Mouse (Mus musculus) cerebellum, postnatal 4 days (tissue): Measurements from ENCODE around the gene Eprs.
A peak's percentile ranks its signal among the peaks of the same experiment; 100 is the strongest.

Experiments
- DNase-seq, 2 experiments: peaks; one replicate each; pipeline ENCODE4 v3.0.0; 2022; ENCODE audit warnings: low spot score in 2 of 2, mixed read lengths in 1 of 2

Gene Eprs

DNA sequence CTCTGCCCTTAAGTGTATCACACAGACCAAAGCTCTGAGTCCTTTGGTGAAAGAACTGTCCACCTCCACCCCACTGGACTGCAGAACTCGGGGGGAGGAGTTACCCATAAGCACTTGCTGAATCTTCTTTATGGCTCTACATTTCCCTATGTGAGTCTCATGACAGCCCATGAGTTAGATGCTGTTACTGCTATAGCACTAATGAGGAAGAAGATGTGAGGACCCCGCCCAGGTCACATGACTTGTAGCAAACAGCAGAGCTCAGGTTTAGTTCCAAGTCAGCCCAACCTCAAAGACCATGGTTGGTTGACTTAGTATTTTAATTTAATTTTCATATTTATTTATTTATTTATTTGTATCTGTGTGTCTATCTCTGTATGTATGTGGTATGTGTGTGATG is 86.9 kb downstream of the Eprs start:
- DNase-seq, result no peak

- no peak for DNase-seq
Measured at GRCm38 (mm10) chr1:185451077-185451476, 88.2 kb downstream of the Eprs start.

DNA sequence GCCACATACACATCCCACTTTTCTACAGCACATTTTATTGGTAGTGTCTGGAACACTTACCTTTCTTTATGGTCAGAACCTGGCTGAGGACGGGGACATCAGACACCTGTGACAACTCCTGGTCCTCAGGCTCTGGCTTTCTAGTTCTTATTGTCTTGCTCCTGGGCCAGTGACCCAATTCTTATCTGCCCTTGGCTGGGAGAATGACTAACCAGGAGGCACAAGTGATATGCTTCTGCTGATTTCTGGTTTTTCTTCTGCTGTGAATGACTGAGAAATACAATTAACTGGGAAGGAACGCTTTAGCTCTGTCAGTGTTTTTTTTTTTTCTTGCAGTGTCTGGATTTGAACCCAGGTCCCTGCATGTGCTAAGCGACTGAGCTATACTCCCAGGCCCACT is 88.7 kb downstream of the Eprs start:
- no peak for DNase-seq

GRCm38 (mm10) chr1:185452461-185452860 is 89.6 kb downstream of the Eprs start:
- DNase-seq, result no peak

- DNase-seq, result no peak
Measured at GRCm38 (mm10) chr1:185454144-185454543, 91.3 kb downstream of the Eprs start.

- DNase-seq, result peak; percentile 51 to 78
Measured at GRCm38 (mm10) chr1:185454575-185454954, 91.7 kb downstream of the Eprs start, which contains the start of gene Slc30a10. Slc30a10 (plus strand) TSS chr1:185454848.

DNA sequence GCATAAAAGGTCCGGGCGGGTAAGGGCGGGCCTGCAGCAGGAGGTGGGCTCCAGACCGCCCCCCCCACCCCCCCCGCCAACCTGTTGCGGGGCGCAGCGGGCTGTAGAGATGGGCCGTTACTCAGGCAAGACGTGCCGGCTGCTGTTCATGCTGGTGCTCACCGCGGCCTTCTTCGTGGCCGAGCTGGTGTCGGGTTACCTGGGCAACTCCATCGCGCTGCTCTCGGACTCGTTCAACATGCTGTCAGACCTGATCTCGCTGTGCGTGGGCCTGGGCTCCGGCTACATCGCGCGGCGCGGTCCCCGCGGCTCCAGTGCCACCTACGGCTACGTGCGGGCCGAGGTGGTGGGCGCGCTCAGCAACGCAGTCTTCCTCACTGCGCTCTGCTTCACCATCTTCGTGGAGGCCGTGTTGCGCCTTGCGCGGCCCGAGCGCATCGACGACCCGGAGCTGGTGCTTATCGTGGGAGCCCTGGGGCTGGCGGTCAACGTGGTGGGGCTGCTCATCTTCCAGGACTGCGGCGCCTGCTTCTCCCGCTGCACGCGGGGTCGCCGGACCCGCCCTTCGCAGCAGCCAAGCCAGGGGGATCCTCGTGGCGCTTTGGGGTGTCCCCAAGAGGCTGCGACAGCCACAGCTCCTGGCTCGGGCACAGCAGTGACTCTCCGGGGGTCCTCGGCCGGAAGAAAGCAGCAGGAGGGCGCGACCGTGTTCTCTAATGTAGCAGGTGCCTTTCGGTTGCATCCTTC is 92.3 kb downstream of the Eprs start:
- peak in 1 of 2 experiments; percentile 31 for DNase-seq

GRCm38 (mm10) chr1:185456327-185456726 is 93.5 kb downstream of the Eprs start:
- DNase-seq, result no peak

GRCm38 (mm10) chr1:185460096-185460495 is 97.3 kb downstream of the Eprs start:
- no peak for DNase-seq

DNA sequence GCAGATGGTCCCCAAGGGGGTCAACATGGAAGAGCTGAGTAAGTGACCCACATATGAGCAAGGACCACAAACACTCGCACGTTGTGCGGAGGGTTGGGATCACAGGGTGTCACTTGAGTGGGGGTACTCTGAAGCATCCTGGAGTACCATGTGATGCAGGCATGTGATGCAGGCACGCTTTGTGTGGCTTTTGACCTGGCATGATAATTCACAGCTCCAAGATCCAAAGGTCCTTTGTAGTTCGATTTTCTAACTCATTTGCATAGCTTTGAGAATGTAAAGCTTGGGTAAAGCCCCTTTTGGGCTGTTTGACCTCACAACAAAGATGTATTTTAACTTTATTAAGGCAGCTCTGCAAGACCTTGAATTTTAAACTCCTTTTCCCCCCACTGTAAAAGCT is 100.0 kb downstream of the Eprs start:
- no peak for DNase-seq

- DNase-seq, result no peak
Measured at GRCm38 (mm10) chr1:185469551-185470021, 106.7 kb downstream of the Eprs start.

DNA sequence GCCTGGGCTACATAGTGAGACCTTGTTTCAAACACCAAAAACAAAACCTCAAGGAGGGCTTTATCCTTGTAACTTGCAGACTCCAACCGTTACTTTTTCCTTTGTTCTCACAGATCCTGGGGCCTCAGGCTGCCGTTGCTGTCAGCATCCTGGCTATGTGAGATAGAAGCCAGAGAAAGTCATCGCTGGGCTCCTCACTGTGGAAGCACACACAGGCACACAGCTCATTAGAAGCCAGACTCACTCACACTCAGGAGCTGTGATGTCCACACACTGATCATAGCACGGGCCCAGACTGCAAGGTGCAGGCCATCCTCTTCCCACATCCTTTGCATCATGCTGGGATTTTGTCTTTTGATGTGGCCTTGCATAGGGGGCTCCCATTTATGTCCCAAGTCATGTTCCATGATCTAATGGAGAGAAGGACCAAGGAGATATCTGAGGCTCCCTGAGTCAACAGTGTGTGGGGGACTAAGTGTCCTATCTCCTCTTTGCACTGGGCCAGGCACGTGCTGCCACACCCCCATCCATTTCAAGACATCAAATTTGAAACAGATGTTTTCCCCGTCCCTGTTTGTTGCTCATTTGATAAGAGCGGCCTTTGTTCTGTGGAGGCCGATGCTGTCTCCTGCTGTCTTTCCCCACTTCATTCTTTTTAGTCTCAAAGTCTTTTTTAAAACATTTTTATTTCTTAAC is 109.3 kb downstream of the Eprs start:
- no peak for DNase-seq

- DNase-seq, result no peak
Measured at GRCm38 (mm10) chr1:185472730-185473129, 109.9 kb downstream of the Eprs start.

DNA sequence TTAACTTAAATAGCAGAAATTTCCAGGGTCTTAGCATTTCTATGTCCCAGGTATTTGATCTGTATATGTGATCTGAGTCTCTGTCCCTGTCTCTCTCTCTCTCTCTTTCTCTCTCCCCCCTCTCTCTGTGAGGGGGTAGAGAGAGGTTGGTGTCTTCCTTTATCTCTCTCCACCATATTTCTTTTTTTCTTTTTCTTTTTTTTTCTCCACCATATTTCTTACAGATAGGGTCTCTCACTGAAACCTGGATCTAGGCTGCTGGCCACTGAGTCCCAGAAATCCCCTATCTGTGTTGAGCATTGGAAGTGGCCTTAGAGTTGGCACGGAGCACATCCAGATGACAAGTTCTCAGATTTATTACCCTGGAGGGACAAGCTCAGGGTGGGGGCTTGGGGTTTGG is 110.6 kb downstream of the Eprs start:
- DNase-seq, result no peak
